Mouse (Mus musculus): ENCODE measurements at regions not wholly inside any gene's neighbourhood (a gene's known extent, or its start where the extent isn't known, plus 50 kb on each side); places are given as distances from the start of the nearest gene placed in this dataset.
"Not testable (repeated sequence)": the region's sequence is repeated elsewhere in the genome, so short reads cannot be mapped to it uniquely, and the experiment has no call there.

DNA sequence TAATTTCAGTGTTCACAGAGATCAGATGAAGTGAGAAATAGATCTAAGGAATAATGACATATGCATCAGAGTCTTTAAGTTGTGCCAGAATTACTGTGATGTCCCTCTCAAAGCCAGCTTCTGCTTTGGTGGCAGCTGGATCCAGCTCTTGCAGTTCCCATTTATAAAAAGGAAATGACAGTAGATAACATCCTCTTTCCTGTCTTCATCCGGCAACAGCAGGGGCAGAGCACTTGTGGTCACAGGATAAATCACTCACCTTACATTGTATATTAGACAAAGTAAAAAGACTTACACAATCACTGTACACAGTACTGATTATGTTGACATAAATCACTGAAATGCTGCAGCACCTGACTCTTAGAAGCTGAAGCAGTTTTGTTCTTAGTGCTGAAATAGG is 1214.2 kb downstream of the Adam6a start:
- ATAC-seq (ENCODE audit: low FRiP score, low read depth); H3K36me3 ChIP-seq; H3K4me2 ChIP-seq (replicated peaks); H3K4me1 ChIP-seq; H3K27me3 ChIP-seq; H3K9ac ChIP-seq; H3K4me3 ChIP-seq; H3K27ac ChIP-seq: not testable (repeated sequence)
- peaks cover 22% of the 10 kb centered on the region for H3K9me3 ChIP-seq
- 89% methylated on average over 1 of the region's 1 CpGs for WGBS

DNA sequence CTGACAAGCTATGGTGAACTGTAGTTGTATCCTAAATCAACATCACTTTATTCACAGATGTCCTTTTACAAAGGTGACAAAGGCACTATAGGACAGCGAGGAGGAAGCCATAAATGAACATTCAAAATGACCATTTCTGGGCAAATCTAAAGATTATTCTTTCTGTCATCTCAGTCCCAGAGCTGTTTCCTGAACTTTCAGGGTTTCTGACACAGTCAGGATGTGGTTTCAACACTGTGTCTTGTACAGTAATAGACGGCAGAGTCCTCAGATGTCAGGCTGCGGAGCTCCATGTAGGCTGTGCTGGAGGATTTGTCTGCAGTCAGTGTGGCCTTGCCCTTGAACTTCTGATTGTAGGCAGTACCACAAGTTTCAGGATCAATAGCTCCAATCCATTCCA is 1220.5 kb downstream of the Adam6a start:
- not testable (repeated sequence) for ATAC-seq (ENCODE audit: low FRiP score, low read depth); H3K36me3 ChIP-seq; H3K4me3 ChIP-seq; H3K27me3 ChIP-seq; H3K9ac ChIP-seq; H3K27ac ChIP-seq; H3K4me1 ChIP-seq; H3K4me2 ChIP-seq (replicated peaks)
- WGBS: 87% methylated on average over 3 of the region's 3 CpGs
- peaks cover 27% of the 10 kb centered on the region for H3K9me3 ChIP-seq

DNA sequence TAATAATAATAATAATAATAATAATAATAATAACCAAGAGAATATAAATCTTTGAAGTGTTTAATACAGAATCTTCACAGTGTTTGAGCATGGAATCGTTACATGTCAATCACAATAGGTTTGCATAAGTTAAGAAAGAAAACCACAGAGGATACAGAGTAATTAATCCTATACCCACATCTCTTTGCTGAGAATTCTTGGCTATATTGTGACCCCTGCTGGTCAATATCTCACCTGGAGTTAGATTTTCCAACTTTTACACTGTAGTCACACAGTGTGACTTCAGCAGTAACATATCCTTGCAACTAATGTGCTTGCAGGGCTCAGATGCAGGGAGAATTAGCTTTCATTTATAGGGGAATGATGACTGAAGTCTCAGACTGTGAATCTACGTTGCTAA is 1231.7 kb downstream of the Adam6a start:
- not testable (repeated sequence) for H3K36me3 ChIP-seq
- 79% methylated on average over 2 of the region's 2 CpGs for WGBS

DNA sequence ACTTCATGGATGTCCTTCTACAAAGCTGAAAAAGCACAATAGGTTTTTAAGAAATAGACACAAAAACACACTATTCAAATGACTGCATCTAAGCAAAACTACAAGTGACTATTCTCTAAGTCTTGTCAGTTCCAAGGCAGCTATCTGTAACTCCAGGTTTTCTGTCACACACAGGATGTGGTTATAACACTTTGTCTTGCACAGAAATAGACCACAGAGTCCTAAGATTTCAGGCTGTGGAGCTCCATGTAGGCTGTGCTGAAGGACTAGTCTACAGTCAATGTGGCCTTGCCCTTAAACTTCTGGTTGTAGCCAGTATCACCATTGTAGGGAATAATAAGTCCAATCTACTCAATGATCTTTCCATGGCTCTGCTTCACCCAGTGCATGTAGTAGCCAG is 1243.1 kb upstream of the Zfp386 start:
- H3K36me3 ChIP-seq: no peaks in the 10 kb centered on the region
- peaks cover 18% of the 10 kb centered on the region for H3K9me3 ChIP-seq
- H3K27me3 ChIP-seq: no peaks in the 10 kb centered on the region
- ATAC-seq (ENCODE audit: low FRiP score, low read depth): no peak
- H3K9ac ChIP-seq: no peak overlapping the region
- no peak overlapping the region for H3K4me2 ChIP-seq (replicated peaks)
- no peak overlapping the region for H3K4me3 ChIP-seq
- H3K4me1 ChIP-seq: no peaks in the 10 kb centered on the region
- no peak overlapping the region for H3K27ac ChIP-seq

More for the DNA sequence above, 1231.7 kb downstream of the Adam6a start:
- peaks cover 60% of the 10 kb centered on the region for H3K9me3 ChIP-seq
- not testable (repeated sequence) for ATAC-seq (ENCODE audit: low FRiP score, low read depth); H3K27me3 ChIP-seq; H3K4me3 ChIP-seq; H3K4me2 ChIP-seq (replicated peaks); H3K27ac ChIP-seq; H3K4me1 ChIP-seq; H3K9ac ChIP-seq

DNA sequence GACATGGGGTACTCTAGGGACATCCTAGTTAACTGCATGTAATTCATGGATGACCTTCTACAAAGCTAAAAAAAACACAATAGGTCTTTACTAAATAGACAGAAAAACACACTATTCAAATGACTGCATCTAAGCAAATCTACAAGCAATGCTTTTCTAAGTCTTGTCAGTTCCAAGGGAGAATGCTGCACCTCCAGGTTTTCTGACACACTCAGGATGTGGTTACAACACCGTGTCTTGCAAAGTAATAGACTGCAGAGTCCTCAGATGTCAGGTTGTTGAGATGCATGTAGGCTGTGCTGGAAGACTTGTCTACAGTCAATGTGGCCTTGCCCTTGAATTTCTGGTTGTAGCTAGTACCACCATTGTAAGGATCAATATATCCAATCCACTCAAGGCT is 1238.3 kb upstream of the Zfp386 start:
- WGBS: 75% methylated on average over 1 of the region's 1 CpGs
- H3K27me3 ChIP-seq: no peaks in the 10 kb centered on the region
- peaks cover 25% of the 10 kb centered on the region for H3K9me3 ChIP-seq
- no peak for ATAC-seq (ENCODE audit: low FRiP score, low read depth)
- no peak overlapping the region for H3K27ac ChIP-seq
- H3K4me3 ChIP-seq: no peak overlapping the region
- H3K4me1 ChIP-seq: no peaks in the 10 kb centered on the region
- H3K4me2 ChIP-seq (replicated peaks): no peak overlapping the region
- no peak overlapping the region for H3K9ac ChIP-seq
- no peaks in the 10 kb centered on the region for H3K36me3 ChIP-seq

DNA sequence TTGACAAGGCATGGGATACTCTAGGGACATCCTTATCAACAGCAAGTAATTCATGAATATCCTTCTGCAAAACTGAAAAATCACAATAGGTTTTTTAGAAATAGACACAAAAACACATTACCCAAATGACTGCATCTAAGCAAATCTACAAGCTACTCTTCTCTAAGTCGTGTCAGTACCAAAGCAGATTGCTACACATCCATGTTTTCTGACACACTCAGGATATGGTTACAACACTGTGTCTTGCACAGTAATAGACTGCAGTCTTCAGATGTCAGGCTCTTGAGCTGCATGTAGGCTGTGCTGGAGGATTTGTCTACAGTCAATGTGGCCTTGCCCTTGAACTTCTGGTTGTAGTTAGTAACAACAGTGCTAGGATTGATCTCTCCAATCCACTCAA is 1230.7 kb upstream of the Zfp386 start:
- WGBS: 62% methylated on average over 1 of the region's 1 CpGs

DNA sequence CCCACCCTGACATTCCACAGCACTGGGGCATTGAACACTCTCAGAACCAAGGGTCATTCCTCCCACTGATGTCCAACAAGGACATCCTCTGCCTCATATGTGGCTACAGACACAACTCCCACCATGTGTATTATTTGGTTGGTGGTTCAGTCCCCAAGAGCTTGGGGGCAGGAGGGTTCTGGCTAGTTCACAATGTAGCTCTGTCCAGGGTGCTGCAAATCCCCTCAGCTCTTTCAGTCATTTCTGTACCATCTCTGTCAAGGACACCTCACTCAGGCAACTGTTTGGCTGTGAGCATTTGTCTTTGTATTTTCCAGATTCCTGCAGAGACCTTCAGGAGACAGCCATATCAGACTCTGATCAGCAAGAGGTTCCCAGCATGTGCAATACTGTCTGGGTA is 1214.6 kb upstream of the Zfp386 start:
- Histone ChIP-seq H3K27me3 (no peaks in the 10 kb centered on the region), H3K4me1 (no peaks in the 10 kb centered on the region), H3K27ac (no peak overlapping the region), H3K9ac (no peak overlapping the region), H3K9me3 (peaks cover 20% of the 10 kb centered on the region), H3K36me3 (no peaks in the 10 kb centered on the region), H3K4me3 (no peak overlapping the region), H3K4me2 (replicated peaks) (no peak overlapping the region)
- ATAC-seq (ENCODE audit: low FRiP score, low read depth): no peak

More for the DNA sequence above, 1230.7 kb upstream of the Zfp386 start:
- not testable (repeated sequence) for H3K27me3 ChIP-seq; H3K4me2 ChIP-seq (replicated peaks); H3K27ac ChIP-seq; ATAC-seq (ENCODE audit: low FRiP score, low read depth); H3K36me3 ChIP-seq; H3K9ac ChIP-seq; H3K4me1 ChIP-seq; H3K4me3 ChIP-seq
- H3K9me3 ChIP-seq: peaks cover 22% of the 10 kb centered on the region
